Comparison of ENCODE assay signal across 8 mouse cellular contexts in the genomic region with DNA sequence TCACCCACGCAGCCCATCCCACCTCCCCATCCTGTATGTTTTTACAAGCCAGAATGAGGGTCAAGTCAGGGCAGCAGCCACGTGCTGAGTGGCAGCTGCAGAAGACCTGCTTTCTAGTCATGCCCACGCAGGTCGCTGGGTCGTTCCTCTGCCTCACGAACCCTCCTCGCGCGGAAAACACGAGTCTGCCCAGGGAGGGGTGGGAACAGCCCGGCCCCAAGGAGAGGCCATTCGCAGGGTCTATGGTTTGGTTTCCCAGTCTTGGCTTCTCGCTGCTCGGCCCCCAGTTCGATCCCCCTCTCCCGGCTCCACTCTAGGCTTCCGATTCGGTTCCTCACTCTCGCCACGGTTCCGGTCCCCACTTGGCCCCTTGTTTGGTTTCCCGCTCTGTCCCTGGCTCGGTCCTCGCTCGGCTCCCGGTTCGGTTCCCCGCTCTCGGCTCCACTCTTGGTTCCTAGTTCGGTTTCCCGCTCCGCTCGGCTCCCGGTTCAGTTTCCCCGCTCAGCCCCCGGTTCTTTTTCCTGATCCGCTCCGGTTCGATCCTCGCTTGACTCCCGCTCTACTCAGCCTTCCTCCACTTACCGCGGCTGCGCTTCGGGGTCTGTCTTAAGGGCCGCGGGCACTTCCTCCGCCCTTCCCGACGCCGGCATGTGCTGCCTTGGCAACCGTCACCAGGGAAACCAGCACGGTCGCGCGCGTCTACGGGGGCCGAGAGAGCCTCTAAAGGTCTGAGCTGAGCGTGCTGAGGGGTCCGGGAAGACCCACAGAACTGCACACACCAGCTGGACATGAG. TPM values are rescaled to one million over a fixed set of nuclear protein-coding genes. Genes with fewer than 3 reads are reported as not detected.
A peak's percentile ranks its signal among the peaks of the same experiment; 100 is the strongest.
DNase-seq lines count a peak whose midpoint lies in the region; ATAC-seq and TF ChIP-seq lines count a peak whose summit lies in the region.

Gene Ccdc13 (minus strand): TSS at position 633 of the 793 bp plus-strand sequence.

- H3K9ac ChIP-seq in embryonic facial prominence, embryonic 12.5 days, result peak within 1 kb of the TSS; percentile 49
- peak within 1 kb of the TSS; percentile 78 for H3K9ac ChIP-seq in heart, embryonic 13.5 days
- peak within 1 kb of the TSS; percentile 44 for H3K9ac ChIP-seq in kidney, postnatal 0 days (ENCODE audit: low read depth, low read length)
- H3K9ac ChIP-seq in liver, embryonic 11.5 days (ENCODE audit: low read depth, low read length), result peak within 1 kb of the TSS; percentile 35
- H3K9ac ChIP-seq in midbrain, postnatal 0 days (replicated peaks; ENCODE audit: low read length, poor library complexity, severe bottlenecking), result peak within 1 kb of the TSS; percentile 60
- peak within 1 kb of the TSS; percentile 25 for H3K9ac ChIP-seq in stomach, embryonic 15.5 days

- ATAC-seq in embryonic facial prominence, embryonic 12.5 days (ENCODE audit: insufficient number of reproducible peaks, insufficient read depth, low FRiP score, low TSS enrichment), result peak; percentile 74
- ATAC-seq in heart, embryonic 13.5 days (ENCODE audit: extremely low read depth, insufficient number of reproducible peaks, low FRiP score, low TSS enrichment), result peak; percentile 61; the same call in 1 of the 2 replicates
- ATAC-seq in kidney, postnatal 0 days (replicated peaks; ENCODE audit: low FRiP score, low read depth), result peak; percentile 85
- ATAC-seq in liver, embryonic 11.5 days (replicated peaks; ENCODE audit: low FRiP score), result peak; percentile 74
- peak; percentile 91 for ATAC-seq in midbrain, postnatal 0 days (ENCODE audit: low FRiP score)
- ATAC-seq in stomach, embryonic 15.5 days (ENCODE audit: insufficient read depth, low FRiP score, low read depth), result peak; percentile 80

- H3K36me3 ChIP-seq in embryonic facial prominence, embryonic 12.5 days, result no peaks in the 10 kb centered on the region
- H3K36me3 ChIP-seq in heart, embryonic 13.5 days, result no peaks in the 10 kb centered on the region
- no peaks in the 10 kb centered on the region for H3K36me3 ChIP-seq in kidney, postnatal 0 days (ENCODE audit: insufficient read depth, low read length)
- no peaks in the 10 kb centered on the region; the same call in 1 of the 2 replicates for H3K36me3 ChIP-seq in liver, embryonic 11.5 days (ENCODE audit: control insufficient read depth, insufficient read depth, low read length)
- H3K36me3 ChIP-seq in midbrain, postnatal 0 days (ENCODE audit: insufficient read depth, low read length), result no peaks in the 10 kb centered on the region
- no peaks in the 10 kb centered on the region for H3K36me3 ChIP-seq in stomach, embryonic 15.5 days

- H3K27me3 ChIP-seq in cerebellum, adult 2 months (ENCODE audit: control insufficient read depth, insufficient read depth, low read length), result no peaks in the 10 kb centered on the region
- no peaks in the 10 kb centered on the region for H3K27me3 ChIP-seq in embryonic facial prominence, embryonic 12.5 days
- peaks cover 15% of the 10 kb centered on the region for H3K27me3 ChIP-seq in heart, embryonic 13.5 days (replicated peaks)
- H3K27me3 ChIP-seq in kidney, postnatal 0 days (ENCODE audit: insufficient read depth, low read length), result no peaks in the 10 kb centered on the region
- peaks cover 8% of the 10 kb centered on the region; the same call in 1 of the 2 replicates for H3K27me3 ChIP-seq in liver, embryonic 11.5 days (replicated peaks; ENCODE audit: control insufficient read depth, insufficient read depth, low read length)
- no peaks in the 10 kb centered on the region for H3K27me3 ChIP-seq in midbrain, postnatal 0 days (ENCODE audit: insufficient read depth, low read length)
- H3K27me3 ChIP-seq in stomach, embryonic 15.5 days (replicated peaks), result no peaks in the 10 kb centered on the region

- DNase-seq in cerebellum, adult 2 months, result peak; percentile 28 to 42
- DNase-seq in cerebellum, adult 8-10 months, result no peak
- peak; percentile 85 for DNase-seq in kidney, postnatal 0 days (ENCODE audit: low spot score)
- DNase-seq in liver, embryonic 11.5 days (ENCODE audit: low spot score), result peak; percentile 81
- peak; percentile 87 for DNase-seq in midbrain, postnatal 0 days (ENCODE audit: low spot score)

- no peak for TF ChIP-seq CTCF in cerebellum, adult 2 months (IDR thresholded peaks at IDR 0.05; ENCODE audit: borderline replicate concordance, insufficient read depth, low read depth, low read length)
- no peak for TF ChIP-seq CTCF in kidney, postnatal 0 days (IDR thresholded peaks at IDR 0.05; ENCODE audit: low read depth)
- no peak for TF ChIP-seq CTCF in midbrain, postnatal 0 days (IDR thresholded peaks at IDR 0.05)

- no peaks in the 10 kb centered on the region for H3K4me1 ChIP-seq in cerebellum, adult 2 months (ENCODE audit: control insufficient read depth, insufficient read depth, low read length)
- H3K4me1 ChIP-seq in embryonic facial prominence, embryonic 12.5 days, result 0 out of 2 replicates have a peak, but pooled peaks cover 4% of the 10 kb centered on the region
- H3K4me1 ChIP-seq in heart, embryonic 13.5 days, result peaks cover 11% of the 10 kb centered on the region
- H3K4me1 ChIP-seq in kidney, postnatal 0 days (replicated peaks; ENCODE audit: insufficient read depth, low read length), result no peaks in the 10 kb centered on the region
- H3K4me1 ChIP-seq in liver, embryonic 11.5 days (replicated peaks; ENCODE audit: control insufficient read depth, insufficient read depth, low read length), result peaks cover 3% of the 10 kb centered on the region; the same call in 1 of the 2 replicates
- 0 out of 2 replicates have a peak, but pooled peaks cover 2% of the 10 kb centered on the region for H3K4me1 ChIP-seq in midbrain, postnatal 0 days (ENCODE audit: insufficient read depth, low read length)
- H3K4me1 ChIP-seq in stomach, embryonic 15.5 days, result peaks cover 4% of the 10 kb centered on the region; the same call in 1 of the 2 replicates

- H3K4me3 ChIP-seq in cerebellum, adult 2 months (replicated peaks; ENCODE audit: insufficient read depth, low read depth, low read length), result peak within 1 kb of the TSS; percentile 28
- H3K4me3 ChIP-seq in embryonic facial prominence, embryonic 12.5 days, result peak within 1 kb of the TSS; percentile 41
- H3K4me3 ChIP-seq in heart, embryonic 13.5 days, result peak within 1 kb of the TSS; percentile 60
- peak within 1 kb of the TSS; percentile 45 for H3K4me3 ChIP-seq in kidney, postnatal 0 days (replicated peaks; ENCODE audit: low read depth, low read length)
- peak within 1 kb of the TSS; percentile 47 for H3K4me3 ChIP-seq in liver, embryonic 11.5 days (ENCODE audit: low read depth, low read length)
- peak within 1 kb of the TSS; percentile 52 for H3K4me3 ChIP-seq in midbrain, postnatal 0 days (ENCODE audit: low read depth, low read length)
- H3K4me3 ChIP-seq in stomach, embryonic 15.5 days (replicated peaks), result peak within 1 kb of the TSS; percentile 46

- H3K4me2 ChIP-seq in embryonic facial prominence, embryonic 12.5 days (replicated peaks), result peak within 1 kb of the TSS; percentile 78
- peak within 1 kb of the TSS; percentile 86 for H3K4me2 ChIP-seq in heart, embryonic 13.5 days
- H3K4me2 ChIP-seq in kidney, postnatal 0 days (ENCODE audit: low read length), result peak within 1 kb of the TSS; percentile 86
- peak within 1 kb of the TSS; percentile 80 for H3K4me2 ChIP-seq in liver, embryonic 11.5 days
- peak within 1 kb of the TSS; percentile 74 for H3K4me2 ChIP-seq in midbrain, postnatal 0 days (ENCODE audit: low read depth, low read length, poor library complexity, severe bottlenecking)
- H3K4me2 ChIP-seq in stomach, embryonic 15.5 days, result peak within 1 kb of the TSS; percentile 91

- 9% methylated on average over 61 of the region's 61 CpGs for WGBS in cerebellum, adult 2 months
- WGBS in embryonic facial prominence, embryonic 12.5 days, result 3% methylated on average over 61 of the region's 61 CpGs
- WGBS in heart, embryonic 13.5 days, result 4% methylated on average over 61 of the region's 61 CpGs
- WGBS in kidney, postnatal 0 days, result 5% methylated on average over 61 of the region's 61 CpGs
- WGBS in liver, embryonic 11.5 days, result 4% methylated on average over 61 of the region's 61 CpGs
- whole genome bisulfite sequencing in midbrain, postnatal 0 days, result 3% methylated on average over 61 of the region's 61 CpGs
- WGBS in stomach, embryonic 15.5 days, result 5% methylated on average over 61 of the region's 61 CpGs

- no peak for TF ChIP-seq POLR2A in cerebellum, adult 2 months (IDR thresholded peaks at IDR 0.05; ENCODE audit: borderline replicate concordance, insufficient read depth, low read length)

- H3K27ac ChIP-seq in cerebellum, adult 2 months (ENCODE audit: insufficient read depth, low read length), result no peak within 1 kb of the TSS
- no peak within 1 kb of the TSS for H3K27ac ChIP-seq in embryonic facial prominence, embryonic 12.5 days
- H3K27ac ChIP-seq in heart, embryonic 13.5 days (replicated peaks), result no peak within 1 kb of the TSS
- H3K27ac ChIP-seq in kidney, postnatal 0 days, result no peak within 1 kb of the TSS
- no peak within 1 kb of the TSS for H3K27ac ChIP-seq in liver, embryonic 11.5 days (ENCODE audit: low read depth, low read length)
- H3K27ac ChIP-seq in midbrain, postnatal 0 days (ENCODE audit: low read depth, low read length), result no peak within 1 kb of the TSS
- no peak within 1 kb of the TSS for H3K27ac ChIP-seq in stomach, embryonic 15.5 days

- peaks cover 6% of the 10 kb centered on the region; the same call in 1 of the 2 replicates for H3K9me3 ChIP-seq in embryonic facial prominence, embryonic 12.5 days
- H3K9me3 ChIP-seq in heart, embryonic 13.5 days, result peaks cover 2% of the 10 kb centered on the region; the same call in 1 of the 2 replicates
- H3K9me3 ChIP-seq in kidney, postnatal 0 days (replicated peaks; ENCODE audit: low read length), result no peaks in the 10 kb centered on the region
- H3K9me3 ChIP-seq in liver, embryonic 11.5 days (ENCODE audit: control insufficient read depth, low read length), result no peaks in the 10 kb centered on the region
- H3K9me3 ChIP-seq in midbrain, postnatal 0 days (ENCODE audit: low read length), result no peaks in the 10 kb centered on the region
- no peaks in the 10 kb centered on the region for H3K9me3 ChIP-seq in stomach, embryonic 15.5 days

RNA-seq across cellular contexts. Expression of gene Ccdc13, which starts in this region (rescaled TPM):
- 15.1 and 18.5 TPM in 2 replicates for polyA plus RNA-seq in cerebellum, adult 2 months (2012; rRNA removed)
- polyA plus RNA-seq in embryonic facial prominence, embryonic 12.5 days (2016; fragmentation: Nextera tagmentation; extraction: Ambion mirVana), result 1.3 and 1.5 TPM in 2 replicates
- 0.05 TPM in 1 of 2 replicates, not detected in the other for polyA plus RNA-seq in heart, embryonic 13.5 days (2015; fragmentation: Nextera tagmentation; extraction: Ambion mirVana)
- polyA plus RNA-seq in kidney, postnatal 0 days (2015; fragmentation: Nextera tagmentation; extraction: Ambion mirVana), result 0.23 and 0.25 TPM in 2 replicates
- 0.49 TPM in 1 of 2 replicates, not detected in the other for polyA plus RNA-seq in liver, embryonic 11.5 days (2014; fragmentation: Nextera tagmentation; extraction: Ambion mirVana)
- 2.8 and 3.0 TPM in 2 replicates for total RNA-seq in midbrain, postnatal 0 days (2014; rRNA removed)
- 4.1 and 4.8 TPM in 2 replicates for polyA plus RNA-seq in midbrain, postnatal 0 days (2015; fragmentation: Nextera tagmentation; extraction: Ambion mirVana)
- 0.46 and 0.77 TPM in 2 replicates for polyA plus RNA-seq in stomach, embryonic 15.5 days (2015; fragmentation: Nextera tagmentation; extraction: Ambion mirVana)

Comparison
In these comparisons a context has a peak if more than half of its experiments do, and no peak if none do; other contexts are left out.
1. Peak in ATAC-seq, H3K4me3 ChIP-seq, H3K9ac ChIP-seq and H3K4me2 ChIP-seq in heart, embryonic 13.5 days; RNA of the gene not detected or under 1 TPM.
2. Peak in DNase-seq, ATAC-seq, H3K4me3 ChIP-seq, H3K9ac ChIP-seq and H3K4me2 ChIP-seq in kidney, postnatal 0 days; RNA of the gene not detected or under 1 TPM.
3. Peak in DNase-seq, ATAC-seq, H3K4me3 ChIP-seq, H3K9ac ChIP-seq and H3K4me2 ChIP-seq in liver, embryonic 11.5 days; RNA of the gene not detected or under 1 TPM.
4. Peak in ATAC-seq, H3K4me3 ChIP-seq, H3K9ac ChIP-seq and H3K4me2 ChIP-seq in stomach, embryonic 15.5 days; RNA of the gene not detected or under 1 TPM.
5. H3K9ac ChIP-seq: peak in every context shown above with its lines; median percentile 78 in heart, embryonic 13.5 days; 60 in midbrain, postnatal 0 days; 49 in embryonic facial prominence, embryonic 12.5 days; 44 in kidney, postnatal 0 days; 35 in liver, embryonic 11.5 days; 25 in stomach, embryonic 15.5 days.